Mouse (Mus musculus): ENCODE results near the gene Faiml.

DNA sequence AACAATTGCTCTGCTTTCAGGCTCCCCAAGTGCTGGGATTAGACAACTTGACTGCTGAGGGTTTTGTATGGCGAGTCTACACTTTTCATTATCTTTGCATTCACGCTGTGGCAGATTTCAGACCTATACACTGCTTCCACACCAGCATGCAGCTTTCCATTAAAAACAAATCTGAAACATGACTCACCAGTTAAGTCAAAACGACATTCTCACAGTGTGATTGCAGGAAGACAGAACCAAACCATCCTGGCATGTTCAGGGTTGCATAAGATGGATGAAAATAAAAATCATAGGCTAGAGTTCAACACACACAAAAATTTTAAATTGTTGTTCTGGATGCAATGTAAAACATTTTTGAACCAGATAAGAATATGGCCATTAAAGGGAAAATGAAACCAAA is 12.5 kb downstream of the Faiml start:
- TF ChIP-seq CTCF (IDR thresholded peaks at IDR 0.05; ENCODE audit: borderline replicate concordance, insufficient read depth, low read length) (no peak), POLR2A (IDR thresholded peaks at IDR 0.05; ENCODE audit: low read depth, low read length) (no peak)

Measured in embryonic fibroblast, embryonic 13.5 days (primary cell).